Mouse (Mus musculus): ENCODE results near the gene Klf12.

The Klf12 gene

DNA sequence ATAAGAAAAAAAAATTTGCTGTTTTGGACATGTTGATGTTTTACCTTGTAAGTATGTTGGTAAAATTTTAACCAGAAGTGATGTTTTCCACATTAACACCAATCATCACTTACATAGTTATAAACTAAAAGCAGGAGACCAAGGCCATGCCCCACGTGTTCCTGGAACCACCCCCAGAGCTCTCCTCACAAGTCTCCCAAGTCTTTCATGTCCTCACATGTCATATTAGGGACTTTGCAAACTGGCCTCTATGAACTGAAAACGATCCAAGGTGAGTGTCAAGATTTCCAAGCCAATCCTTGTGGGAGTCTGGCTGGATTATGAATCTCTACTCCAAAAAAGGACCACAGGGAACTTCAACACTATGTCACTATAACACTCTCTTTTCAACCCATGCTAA, 231.6 kb downstream of the Klf12 start:
- DNase-seq (ENCODE audit: low spot score in 2 of 2) = no peak

DNA sequence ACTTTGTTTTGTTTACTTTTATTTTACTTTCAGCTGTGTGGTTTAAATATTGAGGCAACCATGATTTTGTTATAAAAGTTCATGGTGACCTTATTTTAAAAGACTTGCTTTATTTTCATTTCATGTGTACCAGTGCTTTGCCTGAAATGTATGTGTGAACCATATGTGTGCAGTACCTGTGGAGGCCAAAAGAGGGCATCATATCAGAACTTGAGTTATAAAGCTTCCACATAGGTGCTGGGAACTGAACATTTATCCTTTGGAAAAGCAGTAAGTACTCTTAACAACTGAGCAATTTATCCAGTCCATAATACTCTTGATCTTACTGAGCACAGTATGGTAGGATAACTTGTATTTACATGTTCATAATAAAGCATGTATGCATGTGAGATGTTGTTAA, 239.0 kb downstream of the Klf12 start:
- DNase-seq (ENCODE audit: low spot score in 2 of 2) = no peak

DNA sequence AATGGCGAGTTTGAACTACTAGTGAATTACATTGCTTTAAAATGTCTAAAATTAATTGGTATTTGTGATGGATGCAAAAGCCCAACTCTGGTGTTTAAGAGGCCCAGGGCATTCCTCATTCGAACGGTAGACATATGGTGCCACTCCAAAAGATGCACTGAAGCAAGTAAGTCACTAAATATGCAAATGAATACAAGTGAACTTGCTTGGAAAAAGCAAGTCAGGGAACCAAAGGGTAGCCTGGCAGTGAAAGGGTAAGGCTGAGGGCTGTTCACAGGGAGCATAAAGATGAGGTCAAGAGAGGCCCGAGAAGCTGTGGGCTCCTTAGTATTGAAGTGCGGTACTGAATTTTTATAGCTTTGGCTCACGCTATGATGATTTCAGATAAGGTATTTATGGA, 242.7 kb downstream of the Klf12 start:
- DNase-seq (ENCODE audit: low spot score in 2 of 2) = no peak

DNA sequence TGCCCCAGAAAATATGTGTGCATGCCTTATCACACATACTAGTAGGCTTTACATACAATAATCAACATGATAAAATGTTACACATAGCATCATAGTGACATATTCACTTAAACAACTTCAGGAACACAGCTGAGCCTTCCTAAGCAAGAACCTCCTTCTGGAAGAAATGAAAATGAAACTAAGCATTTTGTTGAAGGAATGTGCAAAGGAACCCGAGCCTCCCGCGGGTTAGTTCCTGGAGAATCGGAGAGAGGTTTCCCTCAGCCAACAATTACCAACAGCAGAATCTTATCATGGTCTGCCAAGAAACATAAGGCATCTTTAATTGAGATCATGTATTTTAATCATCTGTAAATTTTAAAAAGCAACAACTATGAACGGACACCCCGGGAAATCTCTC, 257.8 kb downstream of the Klf12 start:
- DNase-seq (ENCODE audit: low spot score in 2 of 2) = no peak

DNA sequence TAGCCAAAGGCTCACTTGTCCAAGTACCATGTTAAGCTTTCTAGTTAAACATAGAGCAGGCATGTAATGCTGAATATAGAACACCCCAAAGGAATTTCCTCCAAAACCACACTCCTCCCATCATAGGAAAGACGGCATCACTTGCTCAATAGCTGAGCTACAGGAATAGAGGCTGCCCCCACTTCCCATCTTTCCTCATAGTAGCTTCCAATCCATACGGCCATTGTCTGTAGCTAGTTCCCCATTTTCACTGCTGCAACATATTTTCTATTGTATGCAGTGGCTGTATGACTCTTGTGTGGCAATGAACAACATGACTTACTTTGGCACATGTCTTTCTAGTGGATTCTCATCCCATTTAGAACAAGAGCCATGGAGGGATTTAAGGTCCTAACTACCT, 267.3 kb downstream of the Klf12 start:
- no peak for DNase-seq (ENCODE audit: low spot score in 2 of 2)

DNA sequence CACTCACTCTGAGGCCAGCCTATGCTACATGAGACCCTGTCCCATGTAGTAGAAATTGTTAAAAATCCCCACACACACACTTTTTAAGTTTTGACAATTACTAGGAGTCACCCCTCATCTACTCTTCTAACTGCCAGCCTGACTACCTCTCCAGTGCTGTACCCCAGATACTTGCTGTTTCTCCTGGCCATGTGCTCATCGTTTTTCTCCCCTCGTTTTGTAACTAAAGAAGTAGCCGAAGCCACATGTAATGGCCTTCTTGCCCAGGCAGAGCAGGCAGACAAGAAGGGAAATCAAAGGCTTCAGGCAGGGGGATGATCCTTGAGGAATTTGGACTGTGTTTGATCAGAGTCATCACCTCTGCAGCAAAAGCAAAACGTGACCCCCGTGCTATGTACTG, 274.0 kb downstream of the Klf12 start:
- no peak for DNase-seq (ENCODE audit: low spot score in 2 of 2)

DNA sequence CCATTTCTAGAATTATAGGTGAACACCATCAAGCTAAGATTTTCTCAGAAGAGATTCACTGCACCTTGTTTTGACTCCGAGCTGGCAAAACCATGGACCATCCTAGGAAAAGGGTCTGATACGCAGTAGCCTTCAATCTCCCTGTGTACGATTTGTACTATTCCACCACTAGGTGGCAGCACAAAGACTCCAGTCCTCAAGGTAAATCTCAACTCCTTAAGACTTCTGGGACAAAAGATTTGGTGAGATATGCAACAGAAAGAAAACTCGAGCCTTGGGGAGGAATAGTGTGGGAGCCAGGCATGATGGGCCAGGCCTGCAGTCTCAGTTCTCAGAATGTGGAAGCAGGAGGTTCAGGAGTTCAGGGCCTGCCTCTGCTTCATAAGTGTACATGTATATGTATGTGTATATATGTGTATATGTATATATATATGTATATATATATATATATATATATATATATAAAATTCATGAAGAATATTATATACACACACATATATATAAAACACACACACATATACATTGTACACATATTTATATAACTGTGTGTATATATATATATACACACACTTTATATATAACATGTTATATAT, 274.6 kb downstream of the Klf12 start:
- no peak for DNase-seq (ENCODE audit: low spot score in 2 of 2)

DNA sequence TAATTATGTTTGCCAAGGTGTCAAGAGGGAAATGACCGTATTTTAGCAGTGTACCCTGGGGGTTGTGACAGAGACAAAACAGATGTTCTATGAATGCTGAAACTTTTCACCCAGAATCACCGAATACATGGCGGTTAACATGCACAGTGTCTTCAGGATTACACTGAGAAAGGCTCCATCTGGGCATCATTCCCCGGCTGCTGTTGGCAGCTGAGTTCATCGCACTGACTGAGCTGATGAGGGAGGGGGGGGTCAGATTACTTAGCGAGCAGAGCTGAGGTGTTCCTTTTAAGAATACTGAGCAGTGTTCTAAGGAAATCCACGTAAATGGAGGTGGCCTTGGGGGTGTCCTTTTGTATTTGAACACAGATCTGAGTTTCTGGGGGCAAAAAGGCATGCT, 301.0 kb downstream of the Klf12 start:
- DNase-seq (ENCODE audit: low spot score in 2 of 2) = no peak

DNA sequence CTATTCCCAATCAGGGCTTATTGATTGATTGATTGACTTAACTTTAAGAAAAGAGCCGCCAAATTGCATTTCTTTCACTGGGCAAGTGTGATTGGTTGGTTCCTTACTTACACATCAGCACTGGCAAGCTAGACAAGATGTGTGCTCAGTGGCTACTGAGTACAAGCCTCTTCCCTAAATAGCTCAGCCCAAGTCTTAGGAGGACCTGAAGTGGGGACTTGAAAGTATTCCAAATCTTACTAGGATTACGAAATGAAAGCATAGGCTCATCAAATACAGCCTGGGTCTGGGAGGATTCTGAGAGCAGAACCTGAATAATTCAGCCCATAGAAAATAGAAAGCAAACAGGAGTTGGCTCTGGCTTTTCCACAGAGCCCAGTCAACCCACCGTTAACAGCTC, 303.3 kb downstream of the Klf12 start:
- DNase-seq (ENCODE audit: low spot score in 2 of 2) = no peak

DNA sequence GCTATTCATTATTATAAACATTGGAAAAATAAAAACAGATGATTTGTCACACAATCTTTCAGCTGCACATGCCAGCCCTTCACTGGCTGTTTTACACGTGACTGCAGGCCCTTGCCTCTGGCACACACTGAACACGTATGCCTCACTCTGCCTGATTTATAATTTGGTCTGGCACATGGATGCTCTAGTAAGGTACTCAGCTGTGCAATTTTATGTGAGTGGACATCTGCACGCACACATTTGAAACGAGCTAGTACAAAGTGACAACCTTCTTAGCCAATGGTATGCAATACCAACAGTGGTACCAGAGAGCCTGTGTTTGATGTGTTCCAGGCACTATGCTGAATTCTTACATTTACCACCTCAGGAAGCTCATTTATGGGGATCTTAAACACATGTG, 316.6 kb downstream of the Klf12 start:
- DNase-seq (ENCODE audit: low spot score in 2 of 2) = no peak

DNA sequence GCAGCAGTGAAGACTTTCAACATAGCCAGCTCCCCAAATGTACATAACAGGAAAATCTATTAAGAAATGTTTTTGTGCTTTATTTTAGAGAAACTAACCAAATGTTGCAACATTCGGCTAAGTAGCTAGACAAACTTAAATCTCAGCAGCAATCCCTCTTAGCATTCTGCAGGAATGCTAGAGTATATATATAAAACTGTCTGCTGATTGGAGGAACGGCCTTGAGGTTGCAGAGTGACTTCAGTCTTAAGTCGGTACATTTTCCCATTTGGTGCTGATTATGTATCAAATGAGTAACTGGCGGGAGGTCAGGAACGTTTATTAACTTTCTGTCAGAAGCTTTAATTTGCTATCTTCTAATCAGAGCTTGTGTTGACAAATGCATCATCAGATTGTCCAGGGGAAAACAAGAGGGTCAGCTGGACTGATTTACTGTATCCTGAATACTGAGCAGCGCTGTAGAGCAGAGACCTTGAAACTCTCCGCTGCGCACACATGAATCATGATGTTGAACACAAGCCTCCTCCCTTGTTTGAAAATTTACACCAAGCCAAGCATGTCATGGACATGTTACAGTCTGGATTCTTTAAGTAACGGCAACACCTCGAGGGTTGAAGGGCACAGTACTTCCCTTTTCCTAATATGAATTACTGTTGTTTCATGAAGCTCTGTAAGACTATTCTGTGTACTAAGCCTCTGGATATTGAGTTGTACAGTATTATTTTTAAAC, 323.8 kb downstream of the Klf12 start:
- no peak for DNase-seq (ENCODE audit: low spot score in 2 of 2)

DNA sequence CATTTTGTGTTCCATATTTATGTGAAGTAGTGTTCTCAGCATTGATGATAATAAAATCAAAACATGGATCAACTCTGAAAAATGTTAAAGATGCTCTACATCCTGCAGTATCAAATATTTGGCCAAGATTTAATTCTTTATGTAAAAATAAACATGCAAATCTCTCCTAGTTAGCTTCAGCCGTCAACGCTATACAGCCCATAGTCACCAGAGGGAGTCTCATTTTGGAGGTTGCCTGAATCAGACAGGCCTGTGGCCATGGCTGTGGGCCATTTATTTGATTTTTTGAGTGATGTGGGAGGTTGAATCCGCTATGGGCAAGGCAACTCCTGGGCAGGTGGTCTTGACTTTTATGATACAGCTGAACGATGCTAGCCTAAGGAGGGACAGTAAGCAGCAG, 329.3 kb downstream of the Klf12 start:
- no peak for DNase-seq (ENCODE audit: low spot score in 2 of 2)

DNA sequence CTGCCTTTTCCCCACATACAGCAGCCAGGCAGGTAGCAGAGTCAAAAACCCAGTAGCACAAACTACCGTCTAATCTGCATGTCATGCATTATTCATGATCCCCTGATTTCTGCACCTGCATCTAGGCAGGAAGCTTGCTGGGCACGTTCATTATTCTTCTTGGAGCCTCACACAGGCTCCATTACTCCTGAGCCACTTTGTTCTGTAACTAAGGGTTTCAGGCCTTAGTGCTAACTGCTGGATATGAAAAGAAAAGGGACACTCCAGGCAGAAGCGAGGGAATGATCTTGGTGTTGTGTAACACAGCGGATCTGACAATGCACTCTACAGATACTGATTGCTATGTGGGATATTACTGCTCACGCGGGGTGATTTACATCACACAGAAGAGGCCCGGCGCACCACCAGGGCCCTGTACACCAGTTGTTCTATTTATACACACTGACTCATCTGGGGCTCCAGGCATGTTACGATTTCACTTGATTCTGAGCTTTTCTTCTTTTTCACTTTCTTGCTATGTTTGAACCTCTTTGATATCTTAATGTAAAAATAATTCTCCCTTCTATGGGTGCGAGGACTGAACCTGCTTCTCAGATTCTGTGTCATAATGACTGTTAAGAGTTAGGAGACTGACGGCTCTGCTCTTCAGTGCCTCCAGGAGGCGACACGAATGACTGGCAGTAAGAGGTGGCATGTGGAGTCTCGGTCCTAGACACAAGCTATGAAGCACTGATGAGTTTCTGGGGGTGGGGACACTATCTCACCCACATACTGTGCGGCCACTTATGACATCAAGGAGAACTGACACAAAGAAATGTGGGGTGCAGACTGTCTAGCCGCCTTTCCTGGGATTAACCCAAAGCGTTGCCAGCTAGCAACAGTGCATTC, 340.0 kb downstream of the Klf12 start:
- DNase-seq (ENCODE audit: low spot score in 2 of 2) = no peak

DNA sequence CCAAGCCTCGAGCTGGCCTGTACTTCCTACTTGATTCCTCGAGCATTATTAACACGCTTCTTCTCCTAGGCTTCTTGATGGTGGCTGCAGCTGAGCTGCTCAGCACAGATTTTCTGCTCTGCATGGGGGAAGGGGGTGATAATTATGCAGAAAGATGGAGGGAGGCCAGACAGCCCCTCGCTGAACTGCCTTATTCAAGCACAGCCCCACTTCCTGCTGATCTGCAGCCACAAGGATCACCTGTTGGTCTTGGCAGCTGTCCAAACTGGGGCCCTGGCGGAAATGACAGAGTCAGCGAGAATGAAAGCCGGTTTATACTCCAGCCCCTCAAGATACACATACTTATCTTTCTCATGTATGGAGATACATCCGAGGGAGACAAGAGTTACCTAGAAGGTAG, 341.3 kb downstream of the Klf12 start:
- DNase-seq (ENCODE audit: low spot score in 2 of 2) = peak; percentile 41 to 70

DNA sequence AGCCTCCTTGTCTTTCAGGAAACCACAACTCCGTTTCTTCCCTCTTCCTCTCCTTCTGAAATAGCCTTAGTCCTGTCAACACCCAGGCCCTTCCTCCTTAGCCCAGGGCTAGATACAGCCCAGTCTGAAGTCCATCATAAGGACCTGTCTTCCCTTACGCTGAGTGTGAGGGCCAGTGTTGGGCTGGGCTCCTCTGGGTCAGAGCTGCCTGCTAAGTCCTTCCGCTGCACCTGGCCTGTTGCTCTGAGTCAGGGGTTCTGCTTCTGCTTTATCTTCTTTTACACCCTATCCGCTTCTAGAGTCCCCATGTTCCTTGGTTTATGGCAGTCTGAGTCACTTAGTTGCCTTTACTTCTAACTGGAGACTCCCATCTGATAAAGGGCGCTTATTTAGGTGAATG, 351.0 kb downstream of the Klf12 start:
- DNase-seq (ENCODE audit: low spot score in 2 of 2) = no peak

DNA sequence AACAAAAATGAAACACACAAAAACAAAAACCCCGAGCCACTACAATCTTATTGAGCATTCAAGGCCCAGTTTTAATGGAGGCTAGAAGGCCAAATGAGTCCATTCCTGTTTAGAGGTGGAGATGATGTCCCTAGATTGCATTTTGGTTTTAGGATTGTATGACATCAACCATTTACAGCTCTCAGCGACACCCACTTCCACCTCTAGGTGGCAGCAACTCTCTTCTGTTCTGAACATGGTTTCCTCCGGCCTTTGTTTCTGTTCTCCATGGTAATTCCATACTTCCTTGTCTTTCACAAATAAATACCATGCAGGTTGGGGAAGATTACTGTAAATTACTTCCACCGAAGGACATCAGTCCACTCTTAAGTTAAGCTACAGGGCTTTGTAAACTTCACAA, 352.6 kb downstream of the Klf12 start:
- peak; percentile 29 to 76 for DNase-seq (ENCODE audit: low spot score in 2 of 2)

DNA sequence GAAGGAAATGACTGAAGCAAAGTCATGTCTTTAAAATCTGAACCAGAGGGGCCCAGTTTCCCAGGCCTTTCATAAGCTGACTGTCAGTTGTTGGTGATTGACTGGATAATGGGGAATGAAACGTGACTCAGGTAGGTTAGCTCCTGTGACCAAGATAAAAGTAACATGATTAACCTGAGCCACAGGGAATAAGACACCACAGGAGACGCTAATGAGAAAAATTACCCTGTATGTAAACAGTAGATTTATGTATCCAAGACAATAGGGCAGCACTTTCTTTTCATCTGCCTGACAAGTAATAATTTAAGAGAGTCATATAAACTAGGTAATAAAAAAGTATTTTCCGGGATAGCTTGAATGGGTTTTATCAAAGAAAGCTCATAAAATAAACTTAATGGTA, 372.6 kb downstream of the Klf12 start:
- DNase-seq (ENCODE audit: low spot score in 2 of 2) = no peak

DNA sequence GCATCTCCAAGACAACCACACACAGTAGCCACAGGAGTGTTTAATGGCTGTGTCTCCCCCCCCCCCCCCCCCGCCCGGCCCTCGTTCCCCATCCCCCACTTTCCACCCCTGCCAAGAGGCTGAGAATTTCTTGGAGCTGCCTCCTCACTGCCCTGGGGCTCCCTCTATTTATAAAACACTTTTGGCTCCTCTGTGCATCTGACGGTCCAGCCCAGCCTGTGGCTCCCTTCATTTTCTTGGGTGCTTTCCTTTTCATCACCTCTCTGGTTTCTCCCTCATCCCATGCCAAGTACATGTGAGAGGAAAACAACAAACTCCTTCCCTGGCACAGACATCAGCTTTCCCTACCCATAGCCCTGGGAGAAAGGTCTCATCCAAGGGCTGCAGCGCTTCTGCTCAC, 373.6 kb downstream of the Klf12 start:
- DNase-seq (ENCODE audit: low spot score in 2 of 2) = no peak

DNA sequence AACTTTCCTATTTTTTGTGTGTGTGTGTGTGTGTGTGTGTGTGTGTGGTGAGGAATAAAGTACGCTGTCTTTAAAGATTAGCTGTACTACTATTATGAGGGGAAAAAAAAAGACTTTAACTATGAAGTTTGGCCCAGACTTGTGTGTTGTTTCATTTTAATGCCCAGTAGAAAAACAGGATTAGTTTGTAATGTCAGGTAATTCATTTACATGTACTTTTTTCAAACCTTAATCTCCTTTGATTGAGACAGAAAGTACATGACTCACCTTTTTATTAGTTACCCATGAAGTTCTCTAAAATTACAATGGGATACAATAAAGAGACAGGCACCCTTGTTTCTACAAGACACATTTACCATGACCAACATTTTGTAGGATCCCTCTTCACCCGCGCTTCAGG, 383.6 kb downstream of the Klf12 start:
- no peak for DNase-seq (ENCODE audit: low spot score in 2 of 2)

DNA sequence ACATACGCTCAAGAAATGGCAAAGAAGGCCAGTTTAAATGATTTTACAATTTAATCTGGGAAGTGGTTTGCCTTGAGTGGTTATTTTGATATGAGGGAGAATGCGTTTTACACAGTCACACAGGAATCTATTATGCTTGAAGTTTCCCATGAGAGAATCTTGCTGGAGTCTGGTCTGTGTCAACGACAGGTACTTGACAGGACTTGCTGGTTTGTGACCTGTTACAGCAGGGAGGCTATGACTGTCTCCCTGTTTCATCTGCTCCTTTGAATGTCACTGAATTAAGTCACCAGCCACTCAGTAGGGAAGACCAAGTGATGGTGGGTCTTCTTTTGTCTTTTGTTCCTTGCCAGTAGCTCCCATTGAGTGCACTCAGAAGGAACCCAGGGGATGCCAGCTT, 385.6 kb downstream of the Klf12 start:
- no peak for DNase-seq (ENCODE audit: low spot score in 2 of 2)

DNA sequence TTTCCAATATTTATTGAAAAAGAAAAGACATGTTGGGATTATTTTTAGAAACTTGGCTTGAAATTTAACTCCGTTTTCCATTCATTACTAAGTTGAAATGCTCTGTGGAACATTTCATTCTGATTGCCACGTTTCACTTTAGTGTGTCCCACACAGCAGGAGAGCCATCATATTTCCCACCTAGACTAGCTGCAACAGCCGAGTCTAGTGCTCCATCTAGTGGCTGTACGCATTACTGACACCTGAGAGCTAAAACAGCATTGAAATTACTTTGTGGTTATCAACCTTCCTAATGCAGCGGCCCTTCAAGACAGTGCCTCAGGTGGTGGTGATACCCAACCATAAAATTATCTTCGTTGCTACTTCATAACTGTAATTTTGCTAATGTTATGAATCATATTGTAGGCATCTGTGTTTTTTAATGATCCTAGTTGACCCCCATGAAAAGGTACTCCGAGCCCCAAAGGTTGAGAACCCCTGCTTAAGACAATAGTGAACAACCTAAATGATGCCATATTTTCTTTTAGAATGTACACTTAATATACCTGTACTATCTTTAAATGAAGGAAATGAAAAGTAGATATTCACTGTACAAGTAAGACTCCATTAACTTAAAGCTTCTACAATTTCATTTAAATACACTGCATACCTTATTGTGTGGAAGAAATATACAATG, 389.6 kb downstream of the Klf12 start:
- DNase-seq (ENCODE audit: low spot score in 2 of 2) = peak; percentile 37 to 66

DNA sequence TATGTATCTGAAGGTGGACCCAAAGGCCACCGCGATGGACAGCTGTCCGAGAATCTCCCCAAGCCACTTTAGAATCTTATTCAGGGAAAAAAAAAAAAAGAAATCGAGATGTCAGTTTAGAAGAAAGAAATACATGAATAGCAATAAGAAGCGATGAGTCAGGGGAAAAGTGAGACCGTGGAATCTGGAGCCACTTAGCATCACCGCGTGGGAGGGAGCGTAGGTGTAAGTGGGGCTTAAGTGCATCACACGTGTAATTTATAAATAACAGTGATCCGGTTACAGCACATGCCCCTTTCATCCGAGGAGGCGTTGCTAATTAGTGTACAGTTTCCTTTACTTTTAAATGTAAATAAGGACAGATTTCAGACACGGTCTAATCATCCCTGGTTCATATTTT, 390.4 kb downstream of the Klf12 start:
- DNase-seq (ENCODE audit: low spot score in 2 of 2) = no peak

Measured in urinary bladder, postnatal 4 days (tissue).